Mouse (Mus musculus) gastrocnemius, postnatal 4 days (tissue): ENCODE results near the gene Galntl5. TPM values are rescaled to one million over a fixed set of nuclear protein-coding genes. Genes with fewer than 3 reads are reported as not detected.
"Not testable (repeated sequence)": the region's sequence is repeated elsewhere in the genome, so short reads cannot be mapped to it uniquely, and the experiment has no call there.

Experiments used
- DNase-seq, 2 experiments: peaks; one replicate each; pipeline ENCODE4 v3.0.0; 2021 to 2022; ENCODE audit warnings: low spot score in 2 of 2, mixed read lengths in 2 of 2
- long read RNA-seq, 2 experiments: library from polyadenylated mRNA; stranded (forward); transcript quantifications; one replicate each; pipeline ENCODE4 v2.0.0; 2021
- total RNA-seq, 2 experiments: library from RNA; stranded (reverse); gene quantifications; 2 replicates each; pipeline ENCODE4 v1.2.3; 2021

Galntl5 gene
- total RNA-seq: not detected
- long read RNA-seq, experiment 1: 0 reads
- long read RNA-seq, experiment 2: 0 reads

DNA sequence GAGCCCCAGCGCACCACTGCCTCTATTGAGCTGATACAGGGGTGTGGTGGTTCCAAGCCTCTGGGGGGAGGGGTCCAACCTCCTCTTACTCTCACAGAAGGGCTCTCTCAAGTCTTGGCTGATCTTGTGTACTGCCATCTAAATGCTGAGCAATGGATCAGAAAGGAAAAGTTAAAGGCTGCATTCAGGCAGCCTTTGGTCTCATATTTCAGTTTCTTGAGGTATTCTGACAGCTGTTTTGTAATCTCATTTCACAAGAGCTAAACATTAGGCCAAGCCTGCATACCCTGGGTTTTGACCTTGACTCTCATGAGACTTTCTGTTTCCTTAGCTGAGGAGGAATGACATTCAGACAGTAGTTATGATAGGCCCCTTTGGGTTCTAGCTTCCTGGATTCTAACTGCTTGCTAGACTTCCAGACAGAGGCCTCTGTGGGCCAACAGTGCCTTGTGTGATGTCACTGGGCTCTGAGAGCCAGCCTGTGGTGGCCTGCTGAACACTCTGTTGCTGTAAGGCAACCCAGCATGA is at the start of gene Galntl5:
TSS of gene Galntl5 (plus strand) at position 457 of the 528 bp plus-strand sequence.
- DNase-seq: no peak

DNA sequence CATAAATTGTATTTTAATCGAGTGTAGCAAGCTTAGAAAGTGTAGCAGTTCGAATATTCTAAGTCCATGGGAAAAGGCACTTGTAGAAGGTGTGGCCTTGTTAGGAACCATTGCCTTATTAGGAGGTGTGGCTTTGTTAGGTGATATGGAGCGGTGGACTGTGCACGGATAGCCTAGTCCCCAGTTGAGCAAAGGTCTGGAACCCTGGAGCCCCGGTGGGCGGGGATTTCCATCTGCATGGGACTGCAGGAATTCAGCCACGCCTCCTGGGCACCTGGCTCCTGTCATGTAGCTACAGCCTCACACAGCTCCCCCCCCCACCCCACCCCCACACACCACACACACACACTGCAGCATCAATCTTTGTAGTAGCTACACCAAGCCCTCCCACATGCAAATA is 34.6 kb upstream of the Galntl5 start:
- no peak for DNase-seq

DNA sequence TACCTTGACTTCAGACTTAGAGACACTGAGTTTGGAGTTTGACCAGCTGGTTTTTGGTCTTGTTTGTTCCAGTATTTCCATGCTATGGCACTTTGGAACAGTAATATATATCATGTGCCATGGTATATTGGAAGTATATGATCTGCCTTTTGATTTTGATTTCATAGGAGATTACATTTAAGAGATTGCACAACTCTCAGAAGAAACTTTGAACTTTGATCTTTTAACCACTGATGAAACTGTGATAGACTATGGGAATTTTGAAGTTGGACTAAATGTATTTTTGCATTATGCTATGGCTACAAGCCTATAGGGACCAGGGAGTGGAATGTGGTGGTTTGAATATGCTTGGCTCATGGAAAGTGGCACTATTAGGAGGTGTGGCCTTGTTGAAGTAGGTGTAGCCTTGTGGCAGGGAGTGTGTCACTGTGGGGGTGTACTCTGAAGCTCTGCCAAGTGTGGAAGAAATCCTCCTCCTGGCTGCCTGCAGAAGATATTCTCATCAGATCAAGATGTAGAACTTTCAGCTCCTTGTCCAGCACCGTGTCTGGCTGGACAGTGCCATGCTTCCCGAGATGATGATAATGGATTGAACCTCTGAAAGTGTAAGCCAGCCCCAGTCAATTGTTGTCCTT is 31.8 kb upstream of the Galntl5 start:
- no peak for DNase-seq

DNA sequence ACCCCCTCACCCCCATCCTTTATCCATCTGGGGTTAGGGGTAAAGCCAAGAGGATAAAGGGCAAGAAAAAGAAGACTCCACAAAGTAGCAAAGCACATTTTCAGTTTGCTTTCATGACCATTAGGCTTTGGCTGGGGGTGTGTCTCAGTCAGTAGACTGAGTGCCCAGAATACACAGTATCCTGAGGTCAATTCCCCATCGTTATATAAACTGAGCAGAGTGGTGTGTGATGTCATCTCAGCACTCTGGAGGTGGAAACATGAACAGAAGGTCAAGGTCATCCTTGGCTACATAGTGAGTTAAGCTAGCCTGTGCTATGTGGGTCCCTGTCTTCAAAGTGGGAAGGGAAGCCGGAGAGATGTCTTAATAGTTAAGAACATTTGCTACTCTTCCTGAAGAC is 27.8 kb upstream of the Galntl5 start:
- no peak for DNase-seq

DNA sequence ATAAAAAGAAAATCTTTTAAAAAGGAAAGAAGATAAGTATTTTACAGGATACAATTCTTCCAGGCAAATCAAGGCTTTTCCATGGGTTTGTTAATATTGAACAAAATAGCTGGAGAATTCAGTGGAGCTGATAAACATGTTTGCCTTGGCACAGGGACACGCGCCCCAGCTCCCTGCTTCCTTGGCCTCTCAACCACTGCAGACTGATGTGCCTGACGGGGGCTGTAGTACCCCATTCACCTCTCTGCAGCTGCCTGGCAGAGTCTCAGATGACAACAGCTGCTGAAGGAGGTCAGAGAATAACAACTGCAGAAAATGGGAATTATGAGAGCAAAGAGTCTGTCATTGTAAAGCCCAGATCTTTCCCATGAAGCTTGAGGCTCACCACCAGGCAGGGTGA is 27.3 kb upstream of the Galntl5 start:
- no peak for DNase-seq

DNA sequence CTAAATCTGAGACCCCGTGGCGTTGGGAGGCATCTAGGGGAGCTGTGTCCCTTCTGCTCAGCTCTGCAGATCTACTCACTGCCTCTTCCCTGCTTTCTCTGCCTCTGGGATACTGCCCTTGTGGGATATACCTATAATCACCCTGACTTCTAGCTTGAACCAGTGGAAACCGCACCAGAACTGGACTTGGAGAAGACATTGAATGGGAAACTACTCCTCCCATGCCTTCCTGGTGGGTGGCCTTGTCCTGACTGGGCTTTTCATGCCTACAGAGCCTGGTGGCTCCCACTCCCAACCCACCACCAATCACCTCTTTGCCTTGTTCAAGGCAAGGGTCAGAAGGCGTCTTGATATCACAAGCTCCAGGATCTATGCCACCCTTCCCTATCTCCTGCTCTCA is 26.4 kb upstream of the Galntl5 start:
- DNase-seq: no peak

DNA sequence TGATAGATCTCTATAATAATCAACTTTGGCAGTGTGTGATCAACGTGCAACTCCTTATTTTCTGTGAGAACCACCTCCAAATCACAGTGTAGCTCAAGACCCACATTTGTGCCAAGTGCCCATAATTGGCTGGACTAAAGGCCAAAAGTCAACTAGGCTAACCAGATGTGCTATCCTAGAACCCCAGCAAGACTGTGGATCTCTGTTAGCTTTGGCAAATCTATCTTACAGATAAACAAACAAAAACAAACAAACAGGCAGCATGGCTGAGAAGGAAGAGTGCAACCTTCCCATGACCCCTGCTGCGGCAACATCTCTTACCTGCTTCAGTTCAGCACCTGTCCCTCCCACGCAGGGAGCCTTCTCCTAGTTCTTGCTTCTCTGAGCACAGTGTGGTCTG is 25.9 kb upstream of the Galntl5 start:
- no peak for DNase-seq

DNA sequence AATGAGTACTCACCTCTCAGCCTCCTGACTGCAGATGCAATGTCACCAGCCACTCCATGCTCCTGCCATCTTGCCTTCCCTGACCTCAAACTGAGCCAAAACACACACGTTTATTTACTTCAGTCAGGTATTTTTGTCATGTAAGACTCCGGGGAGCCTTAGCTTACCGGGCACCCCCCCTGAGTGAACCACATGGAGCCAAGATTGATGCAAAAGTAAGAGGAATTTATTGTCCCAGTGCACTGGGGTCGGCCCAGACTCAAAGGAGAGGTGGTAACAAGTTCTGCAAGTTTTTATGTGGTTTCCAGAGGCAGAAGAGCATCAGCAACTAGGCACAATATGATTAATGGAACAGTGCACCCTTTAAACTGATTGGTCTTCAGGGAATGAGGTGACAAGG is 24.1 kb upstream of the Galntl5 start:
- DNase-seq: no peak

DNA sequence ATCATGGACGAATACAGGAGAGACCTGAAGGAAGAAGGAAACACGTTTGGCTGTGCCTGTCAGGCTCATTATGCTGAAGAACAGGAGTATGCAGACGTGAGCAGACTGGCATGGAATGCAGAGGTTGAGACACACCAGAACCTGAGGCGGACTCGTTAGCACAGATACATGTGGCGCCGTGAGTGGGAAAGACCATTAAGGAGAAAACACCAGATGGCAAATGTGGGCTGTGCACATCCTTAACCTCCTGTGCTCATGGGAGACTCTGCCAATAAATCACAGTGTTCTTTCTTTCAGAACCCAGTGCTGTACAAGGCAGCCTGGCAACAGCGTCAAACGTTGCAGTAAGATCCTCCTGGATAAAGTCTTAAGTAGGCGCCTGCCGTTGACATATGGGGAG is 20.7 kb upstream of the Galntl5 start:
- DNase-seq: no peak

DNA sequence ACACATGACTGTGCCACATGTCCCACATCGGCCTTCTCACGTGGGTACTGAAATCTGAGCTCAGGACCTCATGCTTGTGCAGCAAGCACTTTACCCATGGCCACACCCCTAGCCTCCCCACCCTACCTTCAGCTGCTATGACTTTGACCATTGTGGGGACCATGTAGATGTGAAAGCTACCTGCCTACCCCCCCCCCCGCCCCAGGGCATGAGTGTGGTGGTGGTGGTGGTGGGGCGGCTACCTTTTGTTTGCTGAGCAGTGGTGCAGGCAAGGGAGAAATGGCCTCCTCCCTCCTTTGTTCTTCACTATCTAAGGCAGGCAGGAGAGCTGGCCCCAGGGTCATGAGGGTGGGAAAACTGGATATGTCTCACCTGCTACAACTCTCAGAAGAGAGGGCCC is 18.3 kb upstream of the Galntl5 start:
- no peak for DNase-seq

DNA sequence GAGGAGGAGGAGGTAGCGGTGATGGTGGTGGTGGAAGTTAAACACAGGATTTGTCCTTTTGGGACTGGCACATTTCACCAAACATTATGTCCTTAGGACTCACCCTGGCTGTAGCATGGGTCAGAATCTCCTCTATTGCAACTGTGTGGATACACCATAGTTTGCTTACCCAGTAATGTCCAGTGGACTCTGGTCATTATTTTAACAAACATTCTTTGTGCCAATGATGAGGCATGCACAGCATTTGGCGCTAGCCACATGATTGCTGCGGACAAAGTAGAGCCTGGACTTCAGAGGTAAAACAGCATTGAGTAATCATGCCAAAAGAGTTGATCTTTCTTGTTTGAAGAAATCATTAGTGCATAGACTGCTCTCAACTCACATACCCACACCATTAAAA is 17.3 kb upstream of the Galntl5 start:
- DNase-seq: no peak

DNA sequence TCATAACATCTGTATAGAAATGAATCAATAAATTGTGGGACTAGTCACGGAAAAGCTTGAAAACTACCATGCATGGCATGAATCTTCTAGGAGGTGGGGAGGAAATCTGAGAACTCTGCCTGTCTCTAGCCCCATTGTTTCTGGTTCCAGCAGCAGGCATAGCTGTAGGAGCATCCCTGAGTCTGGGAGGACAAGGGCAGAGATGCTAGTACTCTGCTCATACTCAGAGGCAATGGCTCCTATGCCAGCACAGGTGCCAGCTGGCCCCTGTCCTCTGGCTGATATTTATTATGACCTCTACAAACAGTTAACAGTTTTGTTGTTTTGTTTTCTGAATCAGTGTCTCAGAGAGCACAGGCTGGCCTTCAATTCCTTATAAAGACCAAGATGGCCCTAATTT is 16.9 kb upstream of the Galntl5 start:
- DNase-seq: no peak

DNA sequence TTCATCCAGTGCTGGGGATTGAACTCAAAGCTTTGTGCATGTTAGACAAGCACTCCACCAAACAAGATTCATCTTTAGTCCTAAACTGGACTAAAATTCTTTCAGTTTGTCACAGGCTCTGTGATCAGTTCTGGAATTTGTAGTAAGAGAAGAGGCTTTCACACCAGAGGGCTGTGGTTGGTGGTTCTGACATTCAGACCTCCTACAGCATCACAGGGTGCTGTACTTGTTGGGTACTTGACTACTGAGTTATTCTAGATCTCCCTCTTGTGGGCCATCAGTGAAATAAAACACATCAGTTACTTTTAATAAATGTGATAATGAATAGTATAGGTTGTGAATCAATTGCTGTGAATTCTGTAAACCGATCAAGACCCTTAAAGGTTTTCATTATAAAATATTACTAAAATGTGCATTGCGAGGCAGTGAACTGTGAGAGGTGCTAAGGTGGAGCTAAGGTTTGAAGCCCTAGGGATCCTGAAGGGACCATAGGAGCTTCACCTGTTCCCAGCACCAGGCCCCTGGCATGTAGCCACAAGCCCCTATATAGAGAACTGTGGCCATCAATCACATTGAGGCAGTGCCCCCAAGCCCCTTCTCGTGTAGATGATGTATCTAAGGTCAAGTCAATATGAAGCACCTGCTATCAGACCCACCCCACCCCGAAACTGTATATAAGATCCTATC is 16.0 kb upstream of the Galntl5 start:
- DNase-seq: no peak

DNA sequence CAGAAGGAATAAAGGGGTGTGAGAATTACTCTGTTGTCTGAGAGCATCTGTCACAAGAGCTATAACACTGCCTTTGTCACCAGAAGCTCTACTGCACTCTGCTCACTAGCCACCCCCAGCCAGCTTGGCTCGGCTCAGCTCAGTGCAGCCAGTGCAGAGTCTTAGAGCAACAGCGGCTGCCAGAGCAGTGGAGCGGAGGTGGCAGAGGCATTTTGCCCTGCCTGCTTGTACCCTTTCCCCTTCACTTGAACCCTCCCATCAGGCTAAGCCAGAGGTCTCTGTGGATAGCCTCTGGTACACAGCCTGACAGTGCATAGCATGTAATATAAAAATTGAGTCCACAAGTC is 15.5 kb upstream of the Galntl5 start:
- DNase-seq: no peak

DNA sequence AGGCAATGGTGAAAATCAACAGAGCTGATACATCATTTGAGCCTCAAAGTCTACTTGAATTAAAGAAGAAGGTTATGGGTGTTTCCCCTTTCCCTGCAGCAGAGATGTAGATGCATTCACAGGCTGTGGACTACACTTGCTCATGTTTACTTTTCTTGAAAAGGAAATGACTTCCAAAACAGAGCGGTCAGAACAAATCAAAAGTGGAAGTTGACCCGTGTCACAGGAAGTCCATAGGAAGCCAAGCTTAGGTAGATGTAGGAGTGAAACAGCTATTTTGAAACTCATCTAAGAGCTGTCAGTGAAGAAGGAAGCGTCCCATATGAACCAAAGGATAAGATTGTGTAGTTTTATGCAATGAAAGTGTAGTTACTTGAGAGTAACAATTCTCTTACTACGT is 14.6 kb upstream of the Galntl5 start:
- DNase-seq: no peak

DNA sequence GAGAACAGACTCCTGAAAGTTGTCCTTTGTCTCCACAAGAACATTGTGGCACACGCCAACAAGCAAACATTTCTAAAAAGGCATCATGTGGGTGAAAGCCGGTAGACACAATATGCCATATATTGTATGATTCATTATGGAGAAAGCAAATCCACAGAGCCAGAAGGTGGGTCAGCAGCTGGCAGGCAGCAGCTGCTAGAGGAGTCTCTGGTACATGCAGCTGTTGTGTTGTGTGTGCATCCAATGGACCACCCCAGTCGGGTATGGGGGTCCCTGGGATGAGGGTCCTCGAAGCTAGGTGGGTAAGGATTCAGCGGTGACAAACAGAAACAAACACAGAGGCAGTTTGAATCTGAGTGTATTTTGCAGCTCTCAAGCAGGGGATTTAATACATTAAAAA is 3.3 kb upstream of the Galntl5 start:
- not testable (repeated sequence) for DNase-seq

DNA sequence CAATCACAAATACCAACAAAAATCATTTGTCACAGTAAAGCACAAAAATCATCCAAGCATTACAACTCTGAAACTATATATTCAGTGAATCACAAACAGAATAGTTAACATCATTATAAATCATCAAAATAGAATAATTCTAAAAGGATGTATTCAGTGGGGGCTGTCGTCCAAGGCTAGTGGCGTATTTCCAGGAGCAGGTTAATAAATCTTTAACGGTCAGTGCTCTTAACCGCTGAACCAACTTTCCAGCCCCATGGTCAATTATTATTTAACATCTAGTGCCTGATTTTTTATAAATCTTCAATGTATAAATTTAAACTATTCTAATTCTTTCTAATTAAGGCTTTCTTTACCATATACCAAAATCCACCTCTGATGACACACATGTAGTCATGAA is 2.7 kb upstream of the Galntl5 start:
- DNase-seq: not testable (repeated sequence)

DNA sequence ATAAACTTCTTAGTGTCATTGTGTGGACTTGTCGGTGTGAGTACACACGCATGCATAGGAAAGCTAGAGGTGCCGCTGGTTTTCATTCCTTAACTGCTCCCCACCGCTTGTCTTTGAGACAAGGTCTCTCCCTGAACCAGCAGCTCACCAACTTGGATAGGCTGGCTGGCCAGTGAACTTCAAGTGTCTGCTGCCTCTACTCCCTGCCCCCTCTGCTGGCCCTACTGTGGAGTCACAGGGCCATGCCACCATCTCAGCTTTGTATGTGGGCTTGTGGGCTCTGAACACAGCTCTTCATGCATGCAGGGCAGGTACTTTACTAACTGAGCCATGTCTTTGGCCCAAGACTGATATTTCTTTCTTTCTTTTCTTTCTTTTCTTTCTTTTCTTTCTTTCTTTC is 2.0 kb upstream of the Galntl5 start:
- DNase-seq: no peak

DNA sequence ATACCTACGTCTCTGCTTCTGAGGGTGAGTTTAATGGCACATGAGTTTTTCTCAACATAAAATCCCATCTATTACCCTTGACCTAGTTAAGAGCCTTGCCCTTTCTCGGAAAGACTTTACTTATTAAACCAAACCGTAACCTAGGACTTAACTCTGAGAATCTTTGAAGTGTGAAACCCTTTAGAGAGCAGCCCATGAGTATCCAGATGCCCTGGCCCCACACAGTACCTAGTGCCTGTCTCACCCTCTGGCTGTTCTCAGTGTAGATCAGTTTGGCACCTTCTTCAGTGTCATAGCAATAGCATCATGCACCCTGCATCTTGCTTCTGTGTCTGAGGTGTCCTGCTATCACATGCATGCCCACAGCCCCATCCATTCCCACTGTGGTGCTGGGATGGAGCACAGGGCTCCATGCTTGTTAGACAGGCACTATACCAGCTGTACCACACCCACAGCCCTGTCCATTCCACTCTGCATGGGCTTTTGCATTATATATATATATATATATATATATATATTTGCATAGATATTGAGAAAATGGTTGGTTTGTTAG is 1.2 kb upstream of the Galntl5 start:
- DNase-seq: no peak

DNA sequence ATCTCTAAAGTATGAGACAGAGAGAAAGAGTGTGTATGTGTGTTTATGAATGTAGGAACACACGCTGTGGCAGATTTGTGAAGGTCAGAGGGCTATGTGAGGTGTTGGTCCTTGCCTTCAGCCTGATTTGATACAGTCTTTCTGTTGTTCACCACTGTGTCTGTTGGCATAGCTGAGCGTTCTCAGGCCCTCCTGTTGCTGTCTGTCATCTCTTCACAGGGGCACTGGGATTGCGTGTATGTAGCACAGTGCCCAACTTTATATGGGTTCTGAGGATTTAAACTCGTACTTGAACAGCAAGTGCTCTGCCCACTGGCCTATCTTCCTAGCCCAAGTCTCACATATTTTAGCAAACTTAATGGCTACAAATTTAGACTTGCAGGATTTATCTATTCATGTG is 2.3 kb downstream of the Galntl5 start:
- DNase-seq: peak in 1 of 2 experiments; percentile 16

DNA sequence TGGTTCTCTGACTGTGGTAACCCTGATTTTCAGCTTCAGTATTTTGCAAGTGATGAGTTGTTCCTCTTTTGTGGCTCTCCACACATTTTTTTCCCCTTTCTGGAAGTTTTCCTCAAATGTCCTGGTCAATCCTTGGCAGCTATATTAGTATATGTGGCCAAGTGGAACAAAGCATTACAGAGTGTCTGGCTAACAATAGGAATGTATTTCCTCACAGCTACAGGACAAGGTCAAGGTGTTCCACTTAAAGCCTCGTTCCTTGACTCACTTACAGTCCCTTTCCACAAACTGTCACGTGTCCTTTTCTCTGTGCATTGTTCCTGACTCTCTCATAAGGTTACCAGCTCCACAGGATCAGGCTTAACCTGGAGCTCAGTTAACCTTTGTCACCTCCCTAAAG is 3.3 kb downstream of the Galntl5 start:
- no peak for DNase-seq

DNA sequence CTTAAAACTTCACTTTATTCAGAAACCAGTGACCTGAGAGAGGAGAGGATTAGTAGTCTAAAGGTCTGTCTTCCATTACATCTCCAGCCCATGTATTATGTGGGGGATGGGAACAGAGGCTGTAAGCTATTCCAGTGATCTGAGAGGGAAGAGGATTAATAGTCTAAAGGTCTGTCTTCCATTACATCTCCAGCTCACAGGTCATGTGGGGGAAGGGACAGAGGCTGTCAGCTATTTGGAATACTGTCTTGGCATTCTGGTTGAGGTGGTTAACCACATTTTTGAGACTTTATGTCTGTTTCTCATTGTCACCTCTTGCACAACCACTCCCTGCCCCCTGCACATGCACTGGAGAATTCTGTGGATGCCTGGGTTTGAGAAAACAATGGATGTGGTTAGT is 6.5 kb downstream of the Galntl5 start:
- no peak for DNase-seq

DNA sequence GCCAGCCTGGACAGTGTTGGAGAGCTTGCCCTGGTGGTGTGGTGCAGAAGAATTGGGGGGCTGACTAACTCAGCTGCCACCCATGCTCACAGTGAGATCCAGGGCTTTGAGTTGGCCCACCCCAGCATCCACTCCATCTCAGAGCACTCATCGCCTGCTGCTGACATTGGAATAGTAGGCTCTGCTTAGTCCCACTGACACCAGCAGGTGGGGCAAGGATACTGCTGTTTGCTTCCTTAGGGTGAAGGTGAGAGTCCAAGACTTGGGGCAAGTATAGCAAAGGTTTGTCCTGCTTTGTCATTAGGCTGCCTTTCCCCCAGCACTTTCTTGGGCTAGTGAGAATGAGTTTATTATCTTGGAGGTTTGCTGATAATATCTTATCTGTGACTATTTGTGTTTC is 7.5 kb downstream of the Galntl5 start:
- DNase-seq: peak in 1 of 2 experiments; percentile 12
